Mouse (Mus musculus) cortical plate, adult 2 months (tissue): Measurements from ENCODE around the gene Aco2.

Experiments
- CTCF ChIP-seq: fragments of 200-500 bp; IDR thresholded peaks from 2 replicates; pipeline ENCODE4 v1.5.1; 2011; ENCODE audit warnings: mild to moderate bottlenecking, control low read depth, low read length; ENCODE audit not compliant: insufficient read depth; ENCODE audit errors: extremely low read depth
- POLR2A ChIP-seq: fragments of 200-500 bp; IDR thresholded peaks from 2 replicates; pipeline ENCODE4 v1.6.1; 2011; ENCODE audit warnings: mild to moderate bottlenecking, low read length, control low read depth; ENCODE audit not compliant: insufficient read depth; ENCODE audit errors: extremely low read depth

DNA sequence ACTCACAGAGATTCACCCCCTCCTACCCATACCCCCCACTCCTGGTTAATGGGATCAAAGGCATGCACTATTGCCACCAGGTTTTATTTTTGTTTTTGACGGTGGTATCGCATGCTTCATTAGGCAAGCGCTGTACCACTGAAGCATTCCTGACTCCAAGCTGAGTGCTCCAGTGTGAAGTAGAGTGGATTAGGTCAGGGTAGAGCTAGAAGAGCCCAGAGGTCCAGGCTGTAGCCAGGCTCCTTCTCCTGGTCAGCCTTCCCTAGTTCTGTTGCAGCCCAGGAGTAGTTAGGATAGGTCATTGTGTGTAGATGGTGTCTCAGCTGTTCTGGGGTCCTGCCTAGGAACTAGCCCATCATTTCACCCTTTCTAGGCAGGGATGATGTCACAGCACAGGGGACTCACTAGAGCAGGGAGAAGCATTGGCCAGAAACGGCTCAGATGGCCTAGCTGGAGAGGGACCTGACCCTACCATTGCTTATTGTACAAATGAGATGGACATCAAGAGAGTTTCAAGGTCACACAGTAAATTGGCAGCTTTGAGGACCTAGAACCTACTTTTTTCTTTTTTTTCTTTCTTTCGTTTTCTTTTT lies 27.0 kb upstream of the Aco2 start:
- TF ChIP-seq CTCF (no peak), POLR2A (no peak)
